Mouse (Mus musculus): Measurements from ENCODE around the gene Crygc. TPM values are rescaled to one million over a fixed set of nuclear protein-coding genes. Genes with fewer than 3 reads are reported as not detected.

Crygc gene
- polyA plus RNA-seq, 2 experiments: not detected

- H3K4me1 ChIP-seq (ENCODE audit: control insufficient read depth, insufficient read depth, low read length): no peaks in the 10 kb centered on the region
- H3K9ac ChIP-seq (ENCODE audit: low read depth, low read length, severe bottlenecking): no peak within 1 kb of the TSS
- H3K4me2 ChIP-seq (replicated peaks; ENCODE audit: low read depth, low read length, severe bottlenecking): no peak within 1 kb of the TSS
- WGBS: 96% methylated on average over 11 of the region's 11 CpGs
- no peak for DNase-seq (ENCODE audit: low spot score)
- no peak for ATAC-seq (ENCODE audit: low FRiP score, low read depth)
- H3K9me3 ChIP-seq (ENCODE audit: control insufficient read depth, low read length): no peaks in the 10 kb centered on the region
- H3K36me3 ChIP-seq (ENCODE audit: control insufficient read depth, insufficient read depth, low read length): no peaks in the 10 kb centered on the region
- H3K4me3 ChIP-seq (replicated peaks; ENCODE audit: low read length): no peak within 1 kb of the TSS
- no peak within 1 kb of the TSS for H3K27ac ChIP-seq (replicated peaks; ENCODE audit: low read depth, low read length)
- TF ChIP-seq POLR2A (IDR thresholded peaks at IDR 0.05; ENCODE audit: borderline replicate concordance, extremely low read depth, insufficient read depth, insufficient read length): no peak
- no peaks in the 10 kb centered on the region for H3K27me3 ChIP-seq (ENCODE audit: control insufficient read depth, insufficient read depth, low read length)
Measured at GRCm38 (mm10) chr1:65103273-65103672, 29.8 kb upstream of the Crygc start, which contains the start of gene Cryga. Gene Cryga (minus strand): TSS chr1:65103373.

DNA sequence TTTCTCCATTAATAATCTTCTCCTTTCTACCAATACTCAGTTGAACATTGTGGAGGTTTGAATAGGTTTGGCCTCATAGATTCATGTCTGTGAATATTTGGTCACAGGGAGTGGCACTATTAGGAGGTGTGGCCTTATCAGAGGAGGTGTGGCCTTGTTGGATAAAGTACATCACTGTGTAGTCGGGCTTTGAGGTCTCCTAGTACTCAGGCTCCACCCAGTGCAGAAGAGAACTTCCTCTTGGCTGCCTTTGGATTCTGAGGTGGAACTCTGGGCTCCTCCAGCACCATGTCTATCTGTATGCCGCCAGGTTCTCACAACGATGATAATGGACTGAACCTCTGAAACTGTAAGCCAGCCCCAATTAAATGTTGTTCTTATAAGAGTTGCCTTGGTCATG, 23.5 kb upstream of the Crygc start:
- H3K9ac ChIP-seq (ENCODE audit: low read depth, low read length, severe bottlenecking): no peak overlapping the region
- H3K4me3 ChIP-seq (replicated peaks; ENCODE audit: low read length): no peak overlapping the region
- no peaks in the 10 kb centered on the region for H3K27me3 ChIP-seq (ENCODE audit: control insufficient read depth, insufficient read depth, low read length)
- no peak overlapping the region for H3K4me2 ChIP-seq (replicated peaks; ENCODE audit: low read depth, low read length, severe bottlenecking)
- H3K4me1 ChIP-seq (ENCODE audit: control insufficient read depth, insufficient read depth, low read length): no peaks in the 10 kb centered on the region
- no peaks in the 10 kb centered on the region for H3K9me3 ChIP-seq (ENCODE audit: control insufficient read depth, low read length)
- WGBS: 86% methylated on average over 3 of the region's 3 CpGs
- H3K27ac ChIP-seq (replicated peaks; ENCODE audit: low read depth, low read length): no peak overlapping the region
- TF ChIP-seq POLR2A (IDR thresholded peaks at IDR 0.05; ENCODE audit: borderline replicate concordance, extremely low read depth, insufficient read depth, insufficient read length): no peak
- ATAC-seq (ENCODE audit: low FRiP score, low read depth) (no peak), DNase-seq (ENCODE audit: low spot score) (no peak)
- H3K36me3 ChIP-seq (ENCODE audit: control insufficient read depth, insufficient read depth, low read length): no peaks in the 10 kb centered on the region

GRCm38 (mm10) chr1:65091566-65091965, 18.1 kb upstream of the Crygc start:
- Histone ChIP-seq H3K4me2 (replicated peaks; ENCODE audit: low read depth, low read length, severe bottlenecking) (no peak overlapping the region), H3K36me3 (ENCODE audit: control insufficient read depth, insufficient read depth, low read length) (no peaks in the 10 kb centered on the region), H3K27ac (replicated peaks; ENCODE audit: low read depth, low read length) (no peak overlapping the region), H3K9me3 (ENCODE audit: control insufficient read depth, low read length) (no peaks in the 10 kb centered on the region), H3K4me1 (ENCODE audit: control insufficient read depth, insufficient read depth, low read length) (no peaks in the 10 kb centered on the region), H3K27me3 (ENCODE audit: control insufficient read depth, insufficient read depth, low read length) (no peaks in the 10 kb centered on the region), H3K9ac (ENCODE audit: low read depth, low read length, severe bottlenecking) (no peak overlapping the region), H3K4me3 (replicated peaks; ENCODE audit: low read length) (no peak overlapping the region)
- DNase-seq (ENCODE audit: low spot score) (no peak), ATAC-seq (ENCODE audit: low FRiP score, low read depth) (no peak)
- 94% methylated on average over 3 of the region's 3 CpGs for WGBS
- TF ChIP-seq POLR2A (IDR thresholded peaks at IDR 0.05; ENCODE audit: borderline replicate concordance, extremely low read depth, insufficient read depth, insufficient read length): no peak

GRCm38 (mm10) chr1:65090370-65090769, 16.9 kb upstream of the Crygc start:
- no peak for DNase-seq (ENCODE audit: low spot score)
- no peak overlapping the region for H3K9ac ChIP-seq (ENCODE audit: low read depth, low read length, severe bottlenecking)
- H3K4me3 ChIP-seq (replicated peaks; ENCODE audit: low read length): no peak overlapping the region
- H3K36me3 ChIP-seq (ENCODE audit: control insufficient read depth, insufficient read depth, low read length): no peaks in the 10 kb centered on the region
- no peak for TF ChIP-seq POLR2A (IDR thresholded peaks at IDR 0.05; ENCODE audit: borderline replicate concordance, extremely low read depth, insufficient read depth, insufficient read length)
- no peaks in the 10 kb centered on the region for H3K9me3 ChIP-seq (ENCODE audit: control insufficient read depth, low read length)
- 76% methylated on average over 2 of the region's 2 CpGs for WGBS
- H3K4me2 ChIP-seq (replicated peaks; ENCODE audit: low read depth, low read length, severe bottlenecking): no peak overlapping the region
- H3K4me1 ChIP-seq (ENCODE audit: control insufficient read depth, insufficient read depth, low read length): no peaks in the 10 kb centered on the region
- H3K27me3 ChIP-seq (ENCODE audit: control insufficient read depth, insufficient read depth, low read length): no peaks in the 10 kb centered on the region
- H3K27ac ChIP-seq (replicated peaks; ENCODE audit: low read depth, low read length): no peak overlapping the region
- ATAC-seq (ENCODE audit: low FRiP score, low read depth): no peak

GRCm38 (mm10) chr1:65088567-65089356, 15.3 kb upstream of the Crygc start:
- Histone ChIP-seq H3K27me3 (ENCODE audit: control insufficient read depth, insufficient read depth, low read length) (no peaks in the 10 kb centered on the region), H3K4me2 (replicated peaks; ENCODE audit: low read depth, low read length, severe bottlenecking) (no peak overlapping the region), H3K36me3 (ENCODE audit: control insufficient read depth, insufficient read depth, low read length) (no peaks in the 10 kb centered on the region), H3K4me3 (replicated peaks; ENCODE audit: low read length) (no peak overlapping the region), H3K27ac (replicated peaks; ENCODE audit: low read depth, low read length) (no peak overlapping the region), H3K4me1 (ENCODE audit: control insufficient read depth, insufficient read depth, low read length) (no peaks in the 10 kb centered on the region), H3K9ac (ENCODE audit: low read depth, low read length, severe bottlenecking) (no peak overlapping the region), H3K9me3 (ENCODE audit: control insufficient read depth, low read length) (no peaks in the 10 kb centered on the region)
- no peak for DNase-seq (ENCODE audit: low spot score)
- no peak for ATAC-seq (ENCODE audit: low FRiP score, low read depth)
- TF ChIP-seq POLR2A (IDR thresholded peaks at IDR 0.05; ENCODE audit: borderline replicate concordance, extremely low read depth, insufficient read depth, insufficient read length): no peak
- 71% methylated on average over 6 of the region's 6 CpGs for WGBS
